ENCODE assay signal across 14 mouse cellular contexts in the genomic region with DNA sequence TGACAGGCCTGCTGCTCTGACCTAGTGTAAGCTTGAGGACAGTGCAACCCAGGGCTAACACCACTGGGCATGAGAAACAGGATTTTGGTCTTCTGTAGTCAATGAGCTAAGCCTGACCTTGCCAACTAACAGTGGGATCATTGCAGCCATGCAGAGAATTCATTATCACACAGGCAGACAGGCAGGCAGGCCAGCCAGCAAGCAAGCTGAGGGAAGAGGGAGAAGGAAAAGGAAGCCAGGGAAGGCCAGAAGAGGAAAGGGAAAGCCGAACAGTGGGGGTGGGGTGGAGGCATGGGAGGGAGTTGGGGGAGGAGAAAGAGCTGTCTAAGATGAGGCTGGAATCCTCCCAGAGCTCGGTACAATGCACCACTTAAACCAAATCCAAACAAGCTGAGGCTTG. TPM values are rescaled to one million over a fixed set of nuclear protein-coding genes. Genes with fewer than 3 reads are reported as not detected.
DNase-seq lines count a peak whose midpoint lies in the region; ATAC-seq and TF ChIP-seq lines count a peak whose summit lies in the region.
"Had no signal": no experiment of that assay in that cellular context is flagged by ENCODE, and none has a peak within 500 bp of the region (broad histone marks: within the 10 kb centered on the region; RNA-seq: fewer than 3 reads in every experiment).

No protein-coding gene starts in this region.

- ATAC-seq in frontal cortex, adult (ENCODE audit: low TSS enrichment), result peak; percentile 39; the same call in 1 of the 2 replicates
- ATAC-seq: lung, postnatal 0 days had no signal

- no peak for DNase-seq in frontal cortex, postnatal 25 days (ENCODE audit: low spot score in 2 of 2)
- DNase-seq in left cerebral cortex, postnatal 14 days (ENCODE audit: low spot score in 2 of 2), result peak; percentile 20 to 22
- DNase-seq in left cerebral cortex, adult 2 months (ENCODE audit: extremely low spot score in 1 of 2, low spot score in 2 of 2), result no peak
- peak; percentile 13 for DNase-seq in ZHBTc4 (ENCODE audit: low read depth, low spot score)
- DNase-seq in cerebellum, postnatal 10 days, result peak; percentile 89 to 95
- DNase-seq in heart, postnatal 25 days (ENCODE audit: low spot score), result no peak
- no peak for DNase-seq in kidney, postnatal 14 days
- DNase-seq: right cerebral cortex, postnatal 25 days; thymus, postnatal 36 days had no signal

- no peak for TF ChIP-seq CTCF in left cerebral cortex, adult 2 months (IDR thresholded peaks at IDR 0.05)

- intact Hi-C loops in left cerebral cortex, postnatal 14 days (cut with DNase I), result no loop called here
- intact Hi-C loops in left cerebral cortex, adult 2 months (cut with DNase I), result no loop called here
- intact Hi-C loops in heart, postnatal 25 days (cut with DNase I), result no loop called here

- H3K27ac ChIP-seq in left cerebral cortex, adult 2 months, result no peak overlapping the region; the same call in 1 of the 2 replicates
- H3K27ac ChIP-seq: heart, embryonic 10.5 days; hindbrain, embryonic 13.5 days; stomach, embryonic 15.5 days had no signal

- no peak overlapping the region for H3K4me3 ChIP-seq in left cerebral cortex, adult 2 months
- H3K4me3 ChIP-seq: heart, embryonic 10.5 days; hindbrain, embryonic 13.5 days; stomach, embryonic 15.5 days had no signal

RNA-seq across cellular contexts. Expression of gene Ago3, which starts 6.9 kb away (rescaled TPM):
- 10 to 100 TPM; 27.9 to 33.5 TPM for total RNA-seq in left cerebral cortex, postnatal 14 days (2021)
- 10 to 100 TPM; 33.6 to 45.8 TPM for total RNA-seq in left cerebral cortex, adult 2 months (2021)
- total RNA-seq in heart, postnatal 25 days (2021), result 10 to 100 TPM; 13.4 to 14.0 TPM

RNA-seq across cellular contexts. Expression of gene Ago1, which starts 32.1 kb away (rescaled TPM):
- total RNA-seq in left cerebral cortex, postnatal 14 days (2021), result 10 to 100 TPM; 49.4 to 52.1 TPM
- 10 to 100 TPM; 47.2 to 52.2 TPM for total RNA-seq in left cerebral cortex, adult 2 months (2021)
- total RNA-seq in heart, postnatal 25 days (2021), result 10 to 100 TPM; 10.7 to 12.3 TPM

Comparison
In these comparisons a context has a peak if more than half of its experiments do, and no peak if none do; other contexts are left out.
1. DNase-seq: peak in left cerebral cortex, postnatal 14 days (2 of 2), ZHBTc4 (single experiment) and cerebellum, postnatal 10 days (2 of 2); none in frontal cortex, postnatal 25 days (0 of 2), left cerebral cortex, adult 2 months (0 of 2), heart, postnatal 25 days (single experiment) and kidney, postnatal 14 days (single experiment).